Mouse (Mus musculus): Measurements from ENCODE around the gene Hdac5.

Gene Hdac5

GRCm38 (mm10) chr11:102240636-102241035 is 10.7 kb upstream of the Hdac5 start:
- no peak for DNase-seq (ENCODE audit: low read depth, low spot score)

GRCm38 (mm10) chr11:102236022-102236421 is 6.1 kb upstream of the Hdac5 start:
- DNase-seq (ENCODE audit: low read depth, low spot score), result no peak

- DNase-seq (ENCODE audit: low read depth, low spot score), result no peak
Observed at GRCm38 (mm10) chr11:102229331-102229953, 524 bp downstream of the Hdac5 start.

- DNase-seq (ENCODE audit: low read depth, low spot score), result no peak
Observed at GRCm38 (mm10) chr11:102228646-102229268, 1.2 kb downstream of the Hdac5 start.

- no peak for DNase-seq (ENCODE audit: low read depth, low spot score)
Observed at GRCm38 (mm10) chr11:102228191-102228545, 1.8 kb downstream of the Hdac5 start.

- DNase-seq (ENCODE audit: low read depth, low spot score), result no peak
Observed at GRCm38 (mm10) chr11:102227270-102228190, 2.4 kb downstream of the Hdac5 start.

- no peak for DNase-seq (ENCODE audit: low read depth, low spot score)
Observed at GRCm38 (mm10) chr11:102226067-102226978, 3.6 kb downstream of the Hdac5 start.

GRCm38 (mm10) chr11:102225221-102225620 is 4.7 kb downstream of the Hdac5 start:
- no peak for DNase-seq (ENCODE audit: low read depth, low spot score)

- DNase-seq (ENCODE audit: low read depth, low spot score), result no peak
Observed at GRCm38 (mm10) chr11:102224686-102225085, 5.3 kb downstream of the Hdac5 start.

GRCm38 (mm10) chr11:102223166-102223565 is 6.8 kb downstream of the Hdac5 start:
- DNase-seq (ENCODE audit: low read depth, low spot score), result no peak

GRCm38 (mm10) chr11:102221954-102222351 is 8.0 kb downstream of the Hdac5 start:
- DNase-seq (ENCODE audit: low read depth, low spot score), result no peak

- no peak for DNase-seq (ENCODE audit: low read depth, low spot score)
Observed at GRCm38 (mm10) chr11:102221243-102221953, 8.6 kb downstream of the Hdac5 start.

- DNase-seq (ENCODE audit: low read depth, low spot score), result no peak
Observed at GRCm38 (mm10) chr11:102220451-102220850, 9.5 kb downstream of the Hdac5 start.

- no peak for DNase-seq (ENCODE audit: low read depth, low spot score)
Observed at GRCm38 (mm10) chr11:102219994-102220346, 10.0 kb downstream of the Hdac5 start.

GRCm38 (mm10) chr11:102219247-102219993 is 10.5 kb downstream of the Hdac5 start:
- DNase-seq (ENCODE audit: low read depth, low spot score), result peak; percentile 77

- DNase-seq (ENCODE audit: low read depth, low spot score), result peak; percentile 93
Observed at GRCm38 (mm10) chr11:102218783-102219182, 11.2 kb downstream of the Hdac5 start.

- no peak for DNase-seq (ENCODE audit: low read depth, low spot score)
Observed at GRCm38 (mm10) chr11:102217876-102218430, 12.0 kb downstream of the Hdac5 start.

GRCm38 (mm10) chr11:102217396-102217795 is 12.6 kb downstream of the Hdac5 start:
- DNase-seq (ENCODE audit: low read depth, low spot score), result no peak

- DNase-seq (ENCODE audit: low read depth, low spot score), result no peak
Observed at GRCm38 (mm10) chr11:102216886-102217240, 13.1 kb downstream of the Hdac5 start.

Measured in telencephalon, adult 2 months (tissue).